Mouse (Mus musculus) brain, embryonic 14.5 days (tissue): Measurements from ENCODE around the gene Ccnj.

ENCODE experiments used
- CTCF ChIP-seq: fragments of 200-500 bp; IDR thresholded peaks from 2 replicates; pipeline ENCODE4 v1.5.1; 2012; ENCODE audit warnings: inconsistent platforms, mild to moderate bottlenecking, moderate library complexity, borderline replicate concordance; ENCODE audit not compliant: insufficient read depth, insufficient read length; ENCODE audit errors: extremely low read depth
- POLR2A ChIP-seq: fragments of 200-500 bp; IDR thresholded peaks from 2 replicates; pipeline ENCODE4 v1.6.1; 2012; ENCODE audit warnings: mild to moderate bottlenecking, inconsistent platforms, borderline replicate concordance; ENCODE audit not compliant: poor library complexity, insufficient read depth, insufficient read length, severe bottlenecking; ENCODE audit errors: extremely low read depth

DNA sequence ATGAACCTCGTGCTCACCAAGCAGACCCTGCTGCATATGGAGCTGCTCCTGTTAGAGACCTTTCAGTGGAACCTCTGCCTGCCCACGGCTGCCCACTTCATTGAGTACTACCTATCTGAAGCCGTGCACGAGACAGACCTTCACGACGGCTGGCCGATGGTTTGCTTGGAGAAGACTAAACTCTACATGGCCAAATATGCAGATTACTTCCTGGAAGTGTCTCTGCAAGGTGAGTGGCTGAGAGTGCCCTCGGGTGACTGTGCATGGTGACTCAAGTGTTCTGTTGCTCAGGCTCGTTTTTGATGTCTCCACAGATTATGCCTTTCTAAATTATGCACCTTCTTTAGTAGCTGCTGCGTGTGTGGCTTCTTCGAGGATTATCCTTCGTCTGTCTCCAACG lies 13.7 kb downstream of the Ccnj start:
- TF ChIP-seq CTCF (no peak), POLR2A (no peak)
